Mouse (Mus musculus) thymus, adult 2 months (tissue): ENCODE data around the gene Zfand6.

Experiments used
- CTCF ChIP-seq: fragments of 200-500 bp; IDR thresholded peaks from 2 replicates; pipeline ENCODE4 v1.5.1; 2012; ENCODE audit warnings: mild to moderate bottlenecking, control low read depth, low read length, moderate library complexity, borderline replicate concordance; ENCODE audit not compliant: control insufficient read depth, poor library complexity, insufficient read depth; ENCODE audit errors: extremely low read depth
- POLR2A ChIP-seq: fragments of 200-500 bp; IDR thresholded peaks from 2 replicates; pipeline ENCODE4 v1.6.1; 2012; ENCODE audit warnings: mild to moderate bottlenecking, low read length, control low read depth, moderate library complexity; ENCODE audit not compliant: control insufficient read depth, poor library complexity, insufficient read depth; ENCODE audit errors: extremely low read depth

- TF ChIP-seq CTCF (no peak), POLR2A (no peak)
These were observed 17.1 kb upstream of the Zfand6 start for GRCm38 (mm10) chr7:84706877-84707276.
